Mouse (Mus musculus) CH12.LX (cell line): ENCODE measurements around the gene G3bp2. TPM values are rescaled to one million over a fixed set of nuclear protein-coding genes. Genes with fewer than 3 reads are reported as not detected.

Source experiments
- DNase-seq: peaks from one replicate; pipeline ENCODE4 v3.0.0-alpha.2; 2013; ENCODE audit errors: extremely low read depth
- H3K27ac ChIP-seq: 2 replicates; pipeline ENCODE4 v1.5.1; 2012; ENCODE audit warnings: low read depth, mild to moderate bottlenecking, control low read depth, moderate library complexity; ENCODE audit not compliant: insufficient read depth
- H3K27me3 ChIP-seq: replicated peaks from 2 replicates; pipeline ENCODE3; 2012; ENCODE audit warnings: inconsistent platforms
- H3K36me3 ChIP-seq, 2 experiments: replicated peaks in 1 of 2; 2 replicates each; pipeline versions ENCODE3 to v1.6.1; 2012; ENCODE audit warnings: inconsistent platforms in 1 of 2, low read length in 1 of 2, mild to moderate bottlenecking in 1 of 2, mixed read lengths in 1 of 2, moderate library complexity in 1 of 2; ENCODE audit not compliant: control insufficient read depth in 1 of 2, insufficient read depth in 1 of 2
- H3K4me1 ChIP-seq, 2 experiments: 2 replicates each; pipeline ENCODE4 v1.6.1; 2012; ENCODE audit warnings: inconsistent platforms in 1 of 2, moderate library complexity in 1 of 2; ENCODE audit not compliant: insufficient read depth in 2 of 2, control insufficient read depth in 1 of 2
- H3K4me2 ChIP-seq: 2 replicates; pipeline ENCODE4 v1.6.1; 2012; ENCODE audit warnings: low read depth, mild to moderate bottlenecking, control low read depth; ENCODE audit not compliant: poor library complexity, insufficient read depth, severe bottlenecking
- H3K4me3 ChIP-seq, 3 experiments: fragments of 150-350 bp in 1 of 3; sonication (generic) in 1 of 3; replicated peaks in 1 of 3; 2 replicates each; pipeline versions ENCODE3 to v1.5.1; 2011 to 2012; ENCODE audit warnings: low read depth in 2 of 3, low read length in 2 of 3, mild to moderate bottlenecking in 2 of 3, moderate library complexity in 2 of 3, control low read depth in 1 of 3, improper control_type of control experiment in 1 of 3, inconsistent platforms in 1 of 3, mixed read lengths in 1 of 3; ENCODE audit not compliant: poor library complexity in 1 of 3
- H3K79me2 ChIP-seq: replicated peaks from 2 replicates; pipeline ENCODE4 v1.6.1; 2012; ENCODE audit warnings: mild to moderate bottlenecking, moderate library complexity; ENCODE audit not compliant: control insufficient read depth, poor library complexity, insufficient read depth, severe bottlenecking; ENCODE audit errors: extremely low read depth
- H3K9ac ChIP-seq: 2 replicates; pipeline ENCODE4 v1.6.1; 2012; ENCODE audit warnings: low read depth, mild to moderate bottlenecking, control low read depth, moderate library complexity; ENCODE audit not compliant: insufficient read depth
- H3K9me3 ChIP-seq: replicated peaks from 2 replicates; pipeline ENCODE3; 2012; ENCODE audit warnings: low read length, inconsistent platforms, mixed read lengths
- BHLHE40 ChIP-seq: IDR thresholded peaks from 2 replicates; pipeline ENCODE4 v1.6.1; 2011; ENCODE audit warnings: mild to moderate bottlenecking, low read depth, low read length, improper control_type of control experiment
- CHD2 ChIP-seq: IDR thresholded peaks from 2 replicates; pipeline ENCODE4 v1.6.1; 2011; ENCODE audit warnings: low read length, improper control_type of control experiment
- CTCF ChIP-seq, 2 experiments: IDR thresholded peaks in 1 of 2; conservative IDR thresholded peaks in 1 of 2; 2 replicates each; pipeline ENCODE4 v1.5.1; 2011 to 2012; ENCODE audit warnings: low read depth in 2 of 2, low read length in 2 of 2, improper control_type of control experiment in 1 of 2, inconsistent platforms in 1 of 2, mild to moderate bottlenecking in 1 of 2, moderate library complexity in 1 of 2
- ELF1 ChIP-seq: IDR thresholded peaks from 2 replicates; pipeline ENCODE4 v1.6.1; 2014; ENCODE audit warnings: low read depth, mild to moderate bottlenecking, inconsistent platforms, low read length, improper control_type of control experiment
- EP300 ChIP-seq: IDR thresholded peaks from 2 replicates; pipeline ENCODE4 v1.6.1; 2011; ENCODE audit warnings: low read length, improper control_type of control experiment
- ETS1 ChIP-seq: conservative IDR thresholded peaks from 2 replicates; pipeline ENCODE4 v1.6.1; 2012; ENCODE audit warnings: low read depth, mild to moderate bottlenecking, inconsistent platforms, low read length, improper control_type of control experiment, moderate library complexity
- GABPA ChIP-seq: IDR thresholded peaks from 2 replicates; pipeline ENCODE4 v1.6.1; 2012; ENCODE audit warnings: low read depth, low read length, improper control_type of control experiment, inconsistent platforms; ENCODE audit not compliant: insufficient replicate concordance
- IRF4 ChIP-seq: IDR thresholded peaks from 2 replicates; pipeline ENCODE4 v1.6.1; 2014; ENCODE audit warnings: low read depth, mild to moderate bottlenecking, inconsistent platforms, low read length, improper control_type of control experiment
- JUN ChIP-seq: IDR thresholded peaks from 2 replicates; pipeline ENCODE4 v1.6.1; 2011; ENCODE audit warnings: low read depth, mild to moderate bottlenecking, low read length, improper control_type of control experiment, moderate library complexity; ENCODE audit not compliant: insufficient read depth
- KAT2A ChIP-seq: IDR thresholded peaks from 2 replicates; pipeline ENCODE4 v1.6.1; 2012; ENCODE audit warnings: low read length, improper control_type of control experiment, inconsistent platforms; ENCODE audit not compliant: insufficient replicate concordance
- MAFK ChIP-seq: IDR thresholded peaks from 2 replicates; pipeline ENCODE4 v1.6.1; 2011; ENCODE audit warnings: low read length, improper control_type of control experiment; ENCODE audit not compliant: insufficient replicate concordance
- MAZ ChIP-seq: IDR thresholded peaks from 2 replicates; pipeline ENCODE4 v1.6.1; 2012; ENCODE audit warnings: low read depth, mild to moderate bottlenecking, inconsistent platforms, low read length, improper control_type of control experiment, moderate library complexity
- MEF2A ChIP-seq: IDR thresholded peaks from 2 replicates; pipeline ENCODE4 v1.6.1; 2014; ENCODE audit warnings: low read depth, mild to moderate bottlenecking, inconsistent platforms, low read length, improper control_type of control experiment, borderline replicate concordance
- MXI1 ChIP-seq: IDR thresholded peaks from 2 replicates; pipeline ENCODE4 v1.6.1; 2011; ENCODE audit warnings: mild to moderate bottlenecking, low read depth, low read length, improper control_type of control experiment
- MYC ChIP-seq: IDR thresholded peaks from 2 replicates; pipeline ENCODE4 v1.6.1; 2011; ENCODE audit warnings: low read depth, mild to moderate bottlenecking, improper control_type of control experiment, low read length
- NELFE ChIP-seq: IDR thresholded peaks from 2 replicates; pipeline ENCODE4 v1.6.1; 2011; ENCODE audit warnings: low read depth, low read length, improper control_type of control experiment
- NRF1 ChIP-seq: IDR thresholded peaks from 2 replicates; pipeline ENCODE4 v1.6.1; 2014; ENCODE audit warnings: low read depth, mild to moderate bottlenecking, inconsistent platforms, low read length, improper control_type of control experiment, moderate library complexity
- PAX5 ChIP-seq: IDR thresholded peaks from 2 replicates; pipeline ENCODE4 v1.6.1; 2012; ENCODE audit warnings: low read length, inconsistent platforms, mixed read lengths
- POLR2A ChIP-seq: IDR thresholded peaks from 2 replicates; pipeline ENCODE4 v1.6.1; 2011; ENCODE audit warnings: low read depth, mild to moderate bottlenecking, improper control_type of control experiment, low read length
- POLR2AphosphoS2 ChIP-seq: IDR thresholded peaks from 2 replicates; pipeline ENCODE4 v1.6.1; 2011; ENCODE audit warnings: low read depth, low read length, improper control_type of control experiment
- RAD21 ChIP-seq: IDR thresholded peaks from 2 replicates; pipeline ENCODE4 v1.6.1; 2011; ENCODE audit warnings: low read depth, mild to moderate bottlenecking, low read length, improper control_type of control experiment, moderate library complexity
- SIN3A ChIP-seq: IDR thresholded peaks from 2 replicates; pipeline ENCODE4 v1.6.1; 2012; ENCODE audit warnings: low read length, improper control_type of control experiment, inconsistent platforms
- SMC3 ChIP-seq: IDR thresholded peaks from 2 replicates; pipeline ENCODE4 v1.6.1; 2011; ENCODE audit warnings: low read depth, low read length, improper control_type of control experiment
- TBP ChIP-seq: conservative IDR thresholded peaks from 2 replicates; pipeline ENCODE4 v1.6.1; 2011; ENCODE audit warnings: low read depth, low read length, improper control_type of control experiment
- TCF12 ChIP-seq: IDR thresholded peaks from 2 replicates; pipeline ENCODE4 v1.6.1; 2014; ENCODE audit warnings: low read depth, mild to moderate bottlenecking, inconsistent platforms, low read length, improper control_type of control experiment
- UBTF ChIP-seq: IDR thresholded peaks from 2 replicates; pipeline ENCODE4 v1.6.1; 2012; ENCODE audit warnings: low read depth, mild to moderate bottlenecking, inconsistent platforms, low read length, improper control_type of control experiment, moderate library complexity
- USF1 ChIP-seq: IDR thresholded peaks from 2 replicates; pipeline ENCODE4 v1.6.1; 2014; ENCODE audit warnings: low read depth, mild to moderate bottlenecking, inconsistent platforms, low read length, improper control_type of control experiment
- USF2 ChIP-seq: conservative IDR thresholded peaks from 2 replicates; pipeline ENCODE4 v1.6.1; 2011; ENCODE audit warnings: low read depth, low read length, improper control_type of control experiment
- ZC3H11A ChIP-seq: IDR thresholded peaks from 2 replicates; pipeline ENCODE4 v1.6.1; 2012; ENCODE audit warnings: low read depth, mild to moderate bottlenecking, inconsistent platforms, low read length, improper control_type of control experiment
- ZMIZ1 ChIP-seq: IDR thresholded peaks from 2 replicates; pipeline ENCODE4 v1.6.1; 2012; ENCODE audit warnings: low read depth, mild to moderate bottlenecking, inconsistent platforms, low read length, improper control_type of control experiment
- dilution Hi-C: fragments of 300-500 bp; cut with MboI; formaldehyde crosslinking; loops from 2 replicates; pipeline ENCODE4 v1.14.3; 2020; ENCODE audit warnings: low sequenced_read_pairs; ENCODE audit not compliant: extremely low pct_unique_long_range_greater_than_20kb, extremely low pct_ligation_motif_present
- in situ Hi-C: fragments of 300-500 bp; cut with MboI; formaldehyde crosslinking; loops from 3 replicates; pipeline ENCODE4 v1.14.3; 2019; ENCODE audit warnings: low sequenced_read_pairs, low pct_ligation_motif_present, low pct_unique_long_range_greater_than_20kb, mixed read lengths
- polyA plus RNA-seq: library from polyadenylated mRNA; unstranded; fragments of >175 nt; gene quantifications from 2 replicates; pipeline ENCODE4 v1.2.1, GENCODE M21; 2012; ENCODE audit warnings: low read depth; ENCODE audit not compliant: insufficient read length
- total RNA-seq, 2 experiments: library from RNA; depleted of rRNA; stranded (reverse); fragments of 300-350 nt in 1 of 2; fragments of >200 nt in 1 of 2; gene quantifications; 2 replicates each; pipeline ENCODE4 v1.2.3; 2012 to 2014

The G3bp2 gene
- total and polyA plus RNA-seq, 3 experiments, result 38.8 to 114 (median 99.7) TPM

DNA sequence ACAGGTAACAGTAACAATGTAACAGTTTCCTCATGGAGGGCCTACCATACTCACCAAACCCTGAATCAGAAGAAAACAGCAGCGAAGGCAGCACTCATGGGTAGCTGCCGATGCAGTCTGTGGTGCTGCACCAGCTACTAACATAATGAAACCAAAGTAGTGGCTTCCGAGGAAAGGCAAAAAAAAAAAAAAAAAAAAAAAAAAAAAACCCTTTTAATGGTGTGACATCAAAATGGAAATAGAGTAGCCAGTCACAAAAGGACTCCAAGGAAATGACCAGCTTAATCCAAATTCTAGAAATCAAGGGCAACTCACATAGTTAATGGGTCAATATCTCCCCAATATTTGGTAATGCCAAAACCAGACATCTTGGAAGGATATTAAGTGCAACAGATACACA is 33.1 kb downstream of the G3bp2 start:
- no peak overlapping the region for H3K9ac ChIP-seq
- no peaks in the 10 kb centered on the region for H3K9me3 ChIP-seq
- no peak overlapping the region for H3K4me2 ChIP-seq
- no peak overlapping the region for H3K27ac ChIP-seq
- H3K27me3 ChIP-seq, result no peaks in the 10 kb centered on the region
- no peak overlapping the region for H3K4me3 ChIP-seq
- peaks cover 23 to 50% of the 10 kb centered on the region in 2 experiments for H3K36me3 ChIP-seq
- in situ Hi-C loops (no loop called here), dilution Hi-C loops (no loop called here)
- no peak for DNase-seq
- H3K79me2 ChIP-seq, result no peaks in the 10 kb centered on the region; the same call in 1 of the 2 replicates
- TF ChIP-seq KAT2A (no peak), CHD2 (no peak), PAX5 (no peak), SMC3 (no peak), SIN3A (no peak), MAFK (no peak), MXI1 (no peak), MEF2A (no peak), ELF1 (no peak), ZMIZ1 (no peak), NRF1 (no peak), UBTF (no peak), USF2 (no peak), TBP (no peak), GABPA (no peak), RAD21 (no peak), ETS1 (no peak), JUN (no peak), EP300 (no peak), USF1 (no peak)
- H3K4me1 ChIP-seq, result no peaks in the 10 kb centered on the region

DNA sequence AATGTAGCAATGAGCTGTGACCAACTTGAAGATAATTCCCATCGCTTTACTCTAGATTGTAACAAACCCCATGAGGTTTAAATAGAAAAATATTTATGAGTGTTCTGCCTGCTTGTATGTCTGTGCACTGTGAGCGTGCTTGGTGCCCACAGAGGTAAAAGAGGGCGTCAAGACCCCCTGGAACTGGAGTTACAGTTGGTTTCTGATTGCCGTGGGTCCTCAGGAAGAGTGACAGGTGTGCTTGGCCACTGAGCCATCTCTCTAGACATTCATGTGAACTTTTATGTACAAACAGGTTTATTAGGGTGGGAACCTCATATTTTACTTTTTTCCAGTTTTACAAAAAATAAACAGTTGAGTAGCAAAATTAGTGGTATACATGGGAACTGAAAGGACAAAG is 39.7 kb downstream of the G3bp2 start, which contains the start of gene Cdkl2:
Cdkl2 (minus strand) TSS at position 101 of the 400 bp plus-strand sequence.
- in situ Hi-C loops (no loop called here), dilution Hi-C loops (no loop called here)
- no peak within 1 kb of the TSS for H3K27ac ChIP-seq
- DNase-seq, result no peak
- peak within 1 kb of the TSS; percentile 59 for H3K9ac ChIP-seq
- peaks cover 0 to 3% of the 10 kb centered on the region in 2 experiments for H3K36me3 ChIP-seq
- no peaks in the 10 kb centered on the region for H3K27me3 ChIP-seq
- H3K9me3 ChIP-seq, result no peaks in the 10 kb centered on the region
- peak within 1 kb of the TSS; percentile 70 to 74 (median 73) for H3K4me3 ChIP-seq
- H3K4me2 ChIP-seq, result peak within 1 kb of the TSS; percentile 79
- H3K79me2 ChIP-seq, result no peaks in the 10 kb centered on the region
- TF ChIP-seq POLR2A, result no peak
- TF ChIP-seq BHLHE40, result no peak
- no peak for TF ChIP-seq RAD21
- TF ChIP-seq TCF12, result no peak
- TF ChIP-seq POLR2AphosphoS2, result no peak
- no peak for TF ChIP-seq NELFE
- no peak for TF ChIP-seq EP300
- TF ChIP-seq MAZ, result no peak
- TF ChIP-seq ZMIZ1, result no peak
- TF ChIP-seq SIN3A, result no peak
- TF ChIP-seq MXI1, result no peak
- TF ChIP-seq IRF4, result no peak
- TF ChIP-seq CTCF (conservative IDR thresholded peaks at IDR 0.05 in 1 of 2, IDR thresholded peaks at IDR 0.05 in 1 of 2; ENCODE audit: low read depth in 2 of 2, low read length in 2 of 2), result no peak
- TF ChIP-seq MYC, result no peak
- TF ChIP-seq ZC3H11A, result no peak
- peaks cover 5 to 11% of the 10 kb centered on the region in 2 experiments; a peak in 3 of 4 replicates for H3K4me1 ChIP-seq
